Mouse (Mus musculus): ENCODE results near the gene Gzmm. TPM values are rescaled to one million over a fixed set of nuclear protein-coding genes. Genes with fewer than 3 reads are reported as not detected.
A peak's percentile ranks its signal among the peaks of the same experiment; 100 is the strongest.

Gene Gzmm
- polyA plus RNA-seq, 1 experiment: 0.51 TPM

DNA sequence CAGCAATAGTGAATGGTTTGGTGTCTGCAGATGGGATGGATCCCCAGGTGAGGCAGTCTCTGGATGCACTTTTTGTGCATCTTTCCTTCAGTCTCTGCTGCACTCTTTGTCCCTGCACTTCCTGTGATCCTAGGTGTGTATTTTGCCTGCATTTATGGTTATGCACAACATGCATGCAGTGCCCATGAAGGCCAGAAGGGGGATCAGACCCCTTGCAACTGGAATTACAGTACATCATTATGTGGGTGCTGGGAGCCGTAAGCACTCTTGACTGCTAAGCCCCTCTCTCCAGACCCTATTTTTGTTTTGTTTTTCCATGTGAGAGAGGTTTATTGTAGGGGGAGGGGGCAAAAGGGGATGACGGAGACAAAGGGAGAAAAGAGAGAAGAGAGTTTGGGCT lies 28.5 kb upstream of the Gzmm start:
- no peaks in the 10 kb centered on the region for H3K36me3 ChIP-seq (ENCODE audit: control insufficient read depth, insufficient read depth)
- H3K4me3 ChIP-seq (ENCODE audit: insufficient read depth, poor library complexity, severe bottlenecking): no peak overlapping the region
- no peaks in the 10 kb centered on the region for H3K79me2 ChIP-seq (ENCODE audit: control insufficient read depth, insufficient read depth)
- TF ChIP-seq USF1 (IDR thresholded peaks at IDR 0.05; ENCODE audit: low read depth) (no peak), CTCF (IDR thresholded peaks at IDR 0.05; ENCODE audit: control insufficient read depth, insufficient read depth, insufficient read length) (no peak), CEBPB (IDR thresholded peaks at IDR 0.05; ENCODE audit: low read depth) (no peak), FOSL1 (IDR thresholded peaks at IDR 0.05; ENCODE audit: insufficient read depth, low read length, poor library complexity, severe bottlenecking) (no peak), MAX (IDR thresholded peaks at IDR 0.05) (no peak), MYOD1 (IDR thresholded peaks at IDR 0.05; ENCODE audit: control insufficient read depth, insufficient read length, low read depth) (no peak), MYOG (IDR thresholded peaks at IDR 0.05; ENCODE audit: control insufficient read depth, extremely low read depth, insufficient read length) (no peak)
- H3K27me3 ChIP-seq (ENCODE audit: control insufficient read depth, insufficient read depth, insufficient read length): peaks cover 18% of the 10 kb centered on the region
- H3ac ChIP-seq (ENCODE audit: control insufficient read depth, insufficient read length, low read depth): no peak overlapping the region
- H3K79me3 ChIP-seq (ENCODE audit: low read depth): no peaks in the 10 kb centered on the region

DNA sequence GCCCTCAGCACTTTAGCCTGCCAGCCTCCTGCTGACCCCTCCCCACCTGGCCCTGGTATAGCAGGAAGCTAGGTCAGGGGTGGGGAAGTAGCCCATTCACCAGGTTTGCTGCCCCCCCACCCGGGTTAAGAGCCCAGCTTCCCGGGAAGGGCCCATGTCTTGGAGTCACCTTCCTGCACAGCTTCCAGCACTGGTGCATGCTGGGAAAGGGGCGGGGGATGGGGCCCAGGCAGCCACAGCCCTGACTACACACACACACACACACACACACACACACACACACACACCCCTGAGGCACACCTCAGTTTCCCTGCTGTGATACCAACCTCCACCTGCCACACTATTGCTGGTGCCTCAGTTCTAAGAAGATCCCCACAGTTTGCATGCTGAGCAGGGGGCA lies 27.0 kb upstream of the Gzmm start:
- no peak overlapping the region for H3ac ChIP-seq (ENCODE audit: control insufficient read depth, insufficient read length, low read depth)
- H3K36me3 ChIP-seq (ENCODE audit: control insufficient read depth, insufficient read depth): no peaks in the 10 kb centered on the region
- H3K79me2 ChIP-seq (ENCODE audit: control insufficient read depth, insufficient read depth): no peaks in the 10 kb centered on the region
- H3K79me3 ChIP-seq (ENCODE audit: low read depth): no peaks in the 10 kb centered on the region
- no peak overlapping the region for H3K4me3 ChIP-seq (ENCODE audit: insufficient read depth, poor library complexity, severe bottlenecking)
- peaks cover 19% of the 10 kb centered on the region for H3K27me3 ChIP-seq (ENCODE audit: control insufficient read depth, insufficient read depth, insufficient read length)
- TF ChIP-seq MYOG (IDR thresholded peaks at IDR 0.05; ENCODE audit: control insufficient read depth, extremely low read depth, insufficient read length) (no peak), CTCF (IDR thresholded peaks at IDR 0.05; ENCODE audit: control insufficient read depth, insufficient read depth, insufficient read length) (no peak), MAX (IDR thresholded peaks at IDR 0.05) (no peak), CEBPB (IDR thresholded peaks at IDR 0.05; ENCODE audit: low read depth) (no peak), USF1 (IDR thresholded peaks at IDR 0.05; ENCODE audit: low read depth) (no peak), MYOD1 (IDR thresholded peaks at IDR 0.05; ENCODE audit: control insufficient read depth, insufficient read length, low read depth) (no peak), FOSL1 (IDR thresholded peaks at IDR 0.05; ENCODE audit: insufficient read depth, low read length, poor library complexity, severe bottlenecking) (no peak)

DNA sequence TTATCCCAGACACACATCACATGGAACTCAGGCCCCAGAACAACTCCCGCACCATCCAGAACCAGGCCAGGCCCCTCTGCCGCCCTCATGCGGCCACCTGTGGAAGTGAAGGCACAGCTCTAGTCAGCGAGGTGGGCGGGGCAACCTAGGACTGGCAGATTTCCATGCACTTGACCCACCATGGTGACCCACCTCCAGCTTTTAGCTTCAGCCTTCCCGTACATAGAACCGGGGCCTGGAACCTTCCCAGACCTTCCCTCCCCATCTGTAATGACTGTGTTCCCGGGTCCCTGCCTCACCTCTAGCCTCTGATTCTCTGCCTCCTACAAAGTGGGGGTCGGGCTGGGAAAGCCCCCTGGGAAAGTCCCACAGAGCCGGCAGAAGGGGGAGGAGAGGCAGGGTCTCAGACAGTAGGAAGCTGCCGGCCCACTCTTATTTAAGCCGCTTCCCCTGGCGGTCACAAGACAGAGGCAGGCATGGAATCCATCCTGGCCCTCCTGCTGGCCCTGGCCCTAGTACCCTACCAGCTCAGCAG lies 24.6 kb upstream of the Gzmm start, which contains the start of gene Madcam1:
TSS of gene Madcam1 (plus strand) at position 429 of the 535 bp plus-strand sequence.
- H3K79me2 ChIP-seq (ENCODE audit: control insufficient read depth, insufficient read depth): no peaks in the 10 kb centered on the region
- TF ChIP-seq CEBPB (IDR thresholded peaks at IDR 0.05; ENCODE audit: low read depth) (no peak), MAX (IDR thresholded peaks at IDR 0.05) (no peak), CTCF (IDR thresholded peaks at IDR 0.05; ENCODE audit: control insufficient read depth, insufficient read depth, insufficient read length) (peak; percentile 80), FOSL1 (IDR thresholded peaks at IDR 0.05; ENCODE audit: insufficient read depth, low read length, poor library complexity, severe bottlenecking) (no peak)
- H3K36me3 ChIP-seq (ENCODE audit: control insufficient read depth, insufficient read depth): no peaks in the 10 kb centered on the region
- no peak within 1 kb of the TSS for H3ac ChIP-seq (ENCODE audit: control insufficient read depth, insufficient read length, low read depth)
- H3K79me3 ChIP-seq (ENCODE audit: low read depth): no peaks in the 10 kb centered on the region
- no peak within 1 kb of the TSS for H3K4me3 ChIP-seq (ENCODE audit: insufficient read depth, poor library complexity, severe bottlenecking)
- H3K27me3 ChIP-seq (ENCODE audit: control insufficient read depth, insufficient read depth, insufficient read length): peaks cover 16% of the 10 kb centered on the region

DNA sequence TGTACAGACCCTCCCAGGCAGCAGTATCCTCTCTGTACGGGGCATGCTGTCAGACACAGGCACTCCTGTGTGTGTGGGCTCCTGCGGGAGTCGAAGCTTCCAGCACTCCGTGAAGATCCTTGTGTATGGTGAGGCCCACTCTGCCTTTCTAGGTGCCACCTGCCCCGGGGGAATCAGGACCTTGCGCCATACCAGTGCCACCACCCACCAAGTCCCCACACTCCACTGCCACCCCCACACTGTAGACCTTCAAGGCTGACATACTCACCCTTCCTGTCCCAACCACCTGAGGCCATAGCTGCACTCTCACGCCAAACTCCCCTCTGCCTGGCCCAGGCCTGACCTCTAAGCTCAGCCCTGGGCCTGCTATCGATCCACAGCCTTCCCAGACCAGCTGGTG lies 23.8 kb upstream of the Gzmm start:
- H3K79me2 ChIP-seq (ENCODE audit: control insufficient read depth, insufficient read depth): peaks cover 7% of the 10 kb centered on the region
- H3K36me3 ChIP-seq (ENCODE audit: control insufficient read depth, insufficient read depth): no peaks in the 10 kb centered on the region
- peaks cover 16% of the 10 kb centered on the region for H3K27me3 ChIP-seq (ENCODE audit: control insufficient read depth, insufficient read depth, insufficient read length)
- no peak overlapping the region for H3K4me3 ChIP-seq (ENCODE audit: insufficient read depth, poor library complexity, severe bottlenecking)
- TF ChIP-seq CTCF (IDR thresholded peaks at IDR 0.05; ENCODE audit: control insufficient read depth, insufficient read depth, insufficient read length) (no peak), MYOG (IDR thresholded peaks at IDR 0.05; ENCODE audit: control insufficient read depth, extremely low read depth, insufficient read length) (no peak), FOSL1 (IDR thresholded peaks at IDR 0.05; ENCODE audit: insufficient read depth, low read length, poor library complexity, severe bottlenecking) (no peak), MAX (IDR thresholded peaks at IDR 0.05) (no peak), CEBPB (IDR thresholded peaks at IDR 0.05; ENCODE audit: low read depth) (no peak), USF1 (IDR thresholded peaks at IDR 0.05; ENCODE audit: low read depth) (no peak)
- peaks cover 4% of the 10 kb centered on the region for H3K79me3 ChIP-seq (ENCODE audit: low read depth)
- H3ac ChIP-seq (ENCODE audit: control insufficient read depth, insufficient read length, low read depth): no peak overlapping the region

DNA sequence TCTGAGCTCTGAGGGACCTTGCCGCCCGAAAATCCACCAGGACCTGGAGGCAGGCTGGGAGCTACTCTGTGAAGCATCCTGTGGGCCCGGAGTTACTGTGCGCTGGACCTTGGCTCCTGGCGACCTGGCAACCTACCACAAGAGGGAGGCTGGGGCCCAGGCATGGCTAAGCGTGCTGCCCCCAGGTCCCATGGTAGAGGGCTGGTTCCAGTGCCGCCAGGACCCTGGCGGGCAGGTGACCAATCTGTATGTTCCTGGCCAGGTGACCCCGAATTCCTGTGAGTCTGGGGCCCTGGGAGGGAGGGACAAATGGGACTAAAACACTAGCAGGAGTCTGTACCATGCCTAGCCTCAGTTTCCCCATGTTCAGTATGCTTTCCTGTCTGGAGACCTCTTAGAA lies 22.3 kb upstream of the Gzmm start:
- H3K27me3 ChIP-seq (ENCODE audit: control insufficient read depth, insufficient read depth, insufficient read length): peaks cover 16% of the 10 kb centered on the region

DNA sequence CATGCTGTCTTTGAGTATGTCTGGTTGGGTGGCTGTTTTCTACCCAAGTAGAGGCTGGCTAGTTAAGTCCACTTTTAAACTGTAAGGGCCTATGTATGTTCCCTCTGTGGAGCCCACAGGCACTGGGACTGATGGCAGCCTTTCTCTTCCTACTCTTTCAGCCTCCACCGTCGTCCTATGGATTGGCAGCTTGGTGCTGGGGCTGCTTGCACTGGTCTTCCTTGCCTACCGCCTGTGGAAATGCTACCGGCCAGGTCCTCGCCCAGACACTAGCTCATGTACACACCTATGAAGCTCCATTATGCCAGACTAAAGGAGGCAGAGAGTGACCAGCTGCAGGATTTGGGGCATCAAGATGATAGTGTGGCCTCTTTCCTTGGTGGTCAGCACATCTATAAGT lies 20.7 kb upstream of the Gzmm start:
- Histone ChIP-seq H3K27me3 (ENCODE audit: control insufficient read depth, insufficient read depth, insufficient read length) (peaks cover 16% of the 10 kb centered on the region), H3K79me2 (ENCODE audit: control insufficient read depth, insufficient read depth) (peaks cover 23% of the 10 kb centered on the region), H3K4me3 (ENCODE audit: insufficient read depth, poor library complexity, severe bottlenecking) (no peak overlapping the region), H3K79me3 (ENCODE audit: low read depth) (peaks cover 14% of the 10 kb centered on the region), H3ac (ENCODE audit: control insufficient read depth, insufficient read length, low read depth) (no peak overlapping the region), H3K36me3 (ENCODE audit: control insufficient read depth, insufficient read depth) (peaks cover 7% of the 10 kb centered on the region)
- TF ChIP-seq MAX (IDR thresholded peaks at IDR 0.05): no peak
- no peak for TF ChIP-seq MYOD1 (IDR thresholded peaks at IDR 0.05; ENCODE audit: control insufficient read depth, insufficient read length, low read depth)
- TF ChIP-seq FOSL1 (IDR thresholded peaks at IDR 0.05; ENCODE audit: insufficient read depth, low read length, poor library complexity, severe bottlenecking): no peak

More for the DNA sequence above, 22.3 kb upstream of the Gzmm start:
- Histone ChIP-seq H3K79me3 (ENCODE audit: low read depth) (peaks cover 14% of the 10 kb centered on the region), H3ac (ENCODE audit: control insufficient read depth, insufficient read length, low read depth) (no peak overlapping the region), H3K79me2 (ENCODE audit: control insufficient read depth, insufficient read depth) (peaks cover 22% of the 10 kb centered on the region), H3K36me3 (ENCODE audit: control insufficient read depth, insufficient read depth) (no peaks in the 10 kb centered on the region), H3K4me3 (ENCODE audit: insufficient read depth, poor library complexity, severe bottlenecking) (no peak overlapping the region)
- TF ChIP-seq MAX (IDR thresholded peaks at IDR 0.05): no peak
- TF ChIP-seq MYOG (IDR thresholded peaks at IDR 0.05; ENCODE audit: control insufficient read depth, extremely low read depth, insufficient read length): no peak
- TF ChIP-seq FOSL1 (IDR thresholded peaks at IDR 0.05; ENCODE audit: insufficient read depth, low read length, poor library complexity, severe bottlenecking): no peak
- TF ChIP-seq MYOD1 (IDR thresholded peaks at IDR 0.05; ENCODE audit: control insufficient read depth, insufficient read length, low read depth): no peak
- no peak for TF ChIP-seq CTCF (IDR thresholded peaks at IDR 0.05; ENCODE audit: control insufficient read depth, insufficient read depth, insufficient read length)
- TF ChIP-seq CEBPB (IDR thresholded peaks at IDR 0.05; ENCODE audit: low read depth): no peak
- TF ChIP-seq USF1 (IDR thresholded peaks at IDR 0.05; ENCODE audit: low read depth): no peak

Data from C2C12 (cell line).